Mouse (Mus musculus): ENCODE data around the gene Pex5l. TPM values are rescaled to one million over a fixed set of nuclear protein-coding genes. Genes with fewer than 3 reads are reported as not detected.

The Pex5l gene
- polyA plus RNA-seq, 1 experiment from 2014 or later: 0.19 TPM

DNA sequence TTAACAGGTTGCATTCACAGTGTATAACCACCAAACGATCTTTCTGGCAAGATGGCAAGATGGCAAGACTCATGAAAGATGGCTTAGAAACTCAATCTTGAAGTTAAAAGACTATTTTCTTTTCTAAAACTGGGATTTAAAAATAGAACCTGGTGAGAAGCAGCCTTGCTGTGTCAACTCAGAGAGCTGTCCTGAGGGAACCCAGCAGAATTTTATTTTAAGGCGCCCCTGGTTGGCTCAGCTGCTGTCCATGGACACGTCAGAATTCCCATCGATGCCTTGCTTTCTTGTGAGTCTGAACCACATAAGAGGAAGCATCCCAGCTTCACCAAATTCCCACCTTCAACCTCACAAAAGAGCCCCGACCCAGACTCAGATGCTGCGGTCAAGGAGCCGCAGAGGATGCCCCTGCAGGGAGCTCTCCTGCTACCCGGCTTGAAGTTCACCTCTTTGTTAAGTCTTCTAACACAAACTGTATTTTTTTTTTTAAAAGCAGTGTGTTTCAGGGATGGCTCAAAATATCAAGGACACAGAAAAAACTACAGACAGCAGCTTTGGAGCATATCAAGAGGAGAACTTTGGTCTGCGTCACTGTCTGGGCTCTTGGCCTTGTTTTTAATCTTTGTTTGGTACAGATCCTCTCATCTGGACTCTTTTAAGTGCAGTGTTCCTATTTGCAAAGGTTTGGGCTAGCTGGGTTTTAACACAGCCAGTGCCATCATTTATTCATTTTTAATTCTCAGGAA lies 44.3 kb downstream of the Pex5l start:
- H3K4me2 ChIP-seq (ENCODE audit: low read depth, low read length): no peak overlapping the region
- H3K4me3 ChIP-seq (ENCODE audit: low read length): no peak overlapping the region
- H3K27me3 ChIP-seq (ENCODE audit: control insufficient read depth, insufficient read depth, low read depth, low read length): no peaks in the 10 kb centered on the region
- H3K27ac ChIP-seq (ENCODE audit: low read length): no peak overlapping the region
- ATAC-seq (ENCODE audit: low read depth): no peak
- H3K9ac ChIP-seq (ENCODE audit: low read length): no peak overlapping the region
- H3K9me3 ChIP-seq (ENCODE audit: control insufficient read depth, low read length): no peaks in the 10 kb centered on the region
- WGBS: 68% methylated on average over 9 of the region's 9 CpGs
- H3K4me1 ChIP-seq (replicated peaks; ENCODE audit: control insufficient read depth, insufficient read depth, low read length): no peaks in the 10 kb centered on the region
- no peaks in the 10 kb centered on the region for H3K36me3 ChIP-seq (ENCODE audit: control insufficient read depth, insufficient read depth, low read length)

DNA sequence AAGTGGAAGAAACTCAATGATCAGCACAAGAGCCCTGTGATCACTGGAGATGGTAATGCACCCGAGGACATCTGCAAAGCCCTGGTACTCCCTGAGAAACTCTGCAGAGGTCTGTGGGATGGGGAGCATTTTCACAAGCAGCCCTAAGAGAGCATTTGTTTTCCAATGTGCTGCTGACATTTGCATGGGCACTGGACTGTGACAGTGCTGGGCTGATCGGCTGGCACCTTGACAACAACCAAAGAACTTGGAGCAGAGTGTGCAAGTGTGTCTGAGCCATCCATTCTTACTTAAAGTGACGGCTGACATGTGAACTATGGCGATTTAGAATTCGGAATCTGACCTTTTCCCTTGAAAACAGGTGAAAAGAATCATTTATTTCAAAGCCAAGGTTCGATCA lies 49.4 kb downstream of the Pex5l start:
- WGBS: 69% methylated on average over 6 of the region's 6 CpGs
- no peak overlapping the region for H3K27ac ChIP-seq (ENCODE audit: low read length)
- no peaks in the 10 kb centered on the region for H3K36me3 ChIP-seq (ENCODE audit: control insufficient read depth, insufficient read depth, low read length)
- no peak for ATAC-seq (ENCODE audit: low read depth)
- no peak overlapping the region for H3K9ac ChIP-seq (ENCODE audit: low read length)
- no peaks in the 10 kb centered on the region for H3K27me3 ChIP-seq (ENCODE audit: control insufficient read depth, insufficient read depth, low read depth, low read length)
- H3K4me1 ChIP-seq (replicated peaks; ENCODE audit: control insufficient read depth, insufficient read depth, low read length): no peaks in the 10 kb centered on the region
- no peak overlapping the region for H3K4me2 ChIP-seq (ENCODE audit: low read depth, low read length)
- no peaks in the 10 kb centered on the region for H3K9me3 ChIP-seq (ENCODE audit: control insufficient read depth, low read length)
- no peak overlapping the region for H3K4me3 ChIP-seq (ENCODE audit: low read length)

DNA sequence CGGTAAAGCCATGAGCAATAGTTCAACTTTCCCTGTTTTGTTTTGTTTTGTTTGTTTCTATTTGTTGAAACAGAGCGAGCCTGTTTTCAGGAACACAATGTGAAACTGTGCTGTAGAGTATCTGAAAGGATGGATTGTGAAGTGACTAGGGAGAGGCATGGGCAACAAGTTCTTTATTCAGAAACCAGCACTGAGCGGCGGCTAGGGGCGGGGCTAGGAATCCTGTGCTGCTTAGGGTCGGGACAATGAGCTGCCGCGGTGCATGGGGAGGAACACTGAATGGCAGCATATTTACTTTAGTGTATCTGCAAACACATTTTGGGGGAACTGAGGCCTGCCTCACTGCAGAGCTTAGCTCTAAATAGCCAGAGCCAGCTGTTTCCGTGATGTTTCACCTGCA lies 53.0 kb downstream of the Pex5l start:
- Histone ChIP-seq H3K4me1 (replicated peaks; ENCODE audit: control insufficient read depth, insufficient read depth, low read length) (no peaks in the 10 kb centered on the region), H3K4me3 (ENCODE audit: low read length) (no peak overlapping the region), H3K4me2 (ENCODE audit: low read depth, low read length) (no peak overlapping the region), H3K9me3 (ENCODE audit: control insufficient read depth, low read length) (no peaks in the 10 kb centered on the region), H3K36me3 (ENCODE audit: control insufficient read depth, insufficient read depth, low read length) (no peaks in the 10 kb centered on the region), H3K27me3 (ENCODE audit: control insufficient read depth, insufficient read depth, low read depth, low read length) (no peaks in the 10 kb centered on the region), H3K9ac (ENCODE audit: low read length) (no peak overlapping the region), H3K27ac (ENCODE audit: low read length) (no peak overlapping the region)
- 34% methylated on average over 9 of the region's 9 CpGs for whole genome bisulfite sequencing
- no peak for ATAC-seq (ENCODE audit: low read depth)

DNA sequence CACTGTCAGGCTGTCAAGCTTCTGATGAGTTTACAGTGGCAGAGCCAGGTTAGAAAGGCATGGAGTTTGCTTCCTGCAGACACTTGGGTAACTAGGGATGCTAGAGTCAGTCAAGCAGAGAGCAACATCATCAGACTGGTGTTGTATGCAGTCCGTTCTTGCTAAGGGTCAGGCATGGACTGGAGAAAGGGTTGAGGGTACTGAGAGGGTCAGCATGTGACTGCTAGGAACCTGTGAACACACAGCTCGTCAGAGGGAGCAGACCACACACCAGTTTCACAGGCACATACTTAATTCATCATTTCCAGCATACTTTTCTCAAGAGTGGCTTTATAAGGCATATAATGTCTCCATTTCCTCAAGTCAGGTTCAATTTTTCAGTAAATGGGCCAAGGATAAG lies 53.6 kb downstream of the Pex5l start:
- H3K9me3 ChIP-seq (ENCODE audit: control insufficient read depth, low read length): no peaks in the 10 kb centered on the region
- H3K4me2 ChIP-seq (ENCODE audit: low read depth, low read length): no peak overlapping the region
- no peak for ATAC-seq (ENCODE audit: low read depth)
- H3K4me3 ChIP-seq (ENCODE audit: low read length): no peak overlapping the region
- H3K4me1 ChIP-seq (replicated peaks; ENCODE audit: control insufficient read depth, insufficient read depth, low read length): no peaks in the 10 kb centered on the region
- H3K27me3 ChIP-seq (ENCODE audit: control insufficient read depth, insufficient read depth, low read depth, low read length): no peaks in the 10 kb centered on the region
- no peak overlapping the region for H3K27ac ChIP-seq (ENCODE audit: low read length)
- H3K36me3 ChIP-seq (ENCODE audit: control insufficient read depth, insufficient read depth, low read length): no peaks in the 10 kb centered on the region
- 45% methylated on average over 2 of the region's 2 CpGs for WGBS
- H3K9ac ChIP-seq (ENCODE audit: low read length): no peak overlapping the region

DNA sequence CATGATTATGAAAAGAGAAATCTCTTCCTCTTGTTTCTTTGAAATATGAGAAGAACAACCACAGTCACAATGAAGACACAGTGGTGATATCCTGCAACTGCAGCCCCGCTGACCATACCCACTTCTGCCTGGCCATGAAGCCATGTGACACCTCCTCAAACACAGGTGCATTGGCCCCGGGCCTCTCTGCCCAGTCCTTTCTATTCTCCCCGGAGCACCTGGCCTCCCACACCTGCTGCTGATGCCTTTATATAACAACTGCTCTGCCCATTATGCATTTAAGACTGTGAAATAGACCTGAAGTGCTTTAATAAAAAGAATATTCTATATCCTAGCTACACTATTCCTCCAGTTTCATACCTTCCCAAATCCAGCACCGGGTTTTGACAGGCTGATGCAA lies 54.8 kb downstream of the Pex5l start:
- H3K4me2 ChIP-seq (ENCODE audit: low read depth, low read length): no peak overlapping the region
- no peak overlapping the region for H3K4me3 ChIP-seq (ENCODE audit: low read length)
- H3K36me3 ChIP-seq (ENCODE audit: control insufficient read depth, insufficient read depth, low read length): no peaks in the 10 kb centered on the region
- no peak overlapping the region for H3K9ac ChIP-seq (ENCODE audit: low read length)
- H3K9me3 ChIP-seq (ENCODE audit: control insufficient read depth, low read length): no peaks in the 10 kb centered on the region
- 49% methylated on average over 4 of the region's 4 CpGs for WGBS
- H3K27ac ChIP-seq (ENCODE audit: low read length): no peak overlapping the region
- no peaks in the 10 kb centered on the region for H3K4me1 ChIP-seq (replicated peaks; ENCODE audit: control insufficient read depth, insufficient read depth, low read length)
- no peak for ATAC-seq (ENCODE audit: low read depth)
- H3K27me3 ChIP-seq (ENCODE audit: control insufficient read depth, insufficient read depth, low read depth, low read length): no peaks in the 10 kb centered on the region

DNA sequence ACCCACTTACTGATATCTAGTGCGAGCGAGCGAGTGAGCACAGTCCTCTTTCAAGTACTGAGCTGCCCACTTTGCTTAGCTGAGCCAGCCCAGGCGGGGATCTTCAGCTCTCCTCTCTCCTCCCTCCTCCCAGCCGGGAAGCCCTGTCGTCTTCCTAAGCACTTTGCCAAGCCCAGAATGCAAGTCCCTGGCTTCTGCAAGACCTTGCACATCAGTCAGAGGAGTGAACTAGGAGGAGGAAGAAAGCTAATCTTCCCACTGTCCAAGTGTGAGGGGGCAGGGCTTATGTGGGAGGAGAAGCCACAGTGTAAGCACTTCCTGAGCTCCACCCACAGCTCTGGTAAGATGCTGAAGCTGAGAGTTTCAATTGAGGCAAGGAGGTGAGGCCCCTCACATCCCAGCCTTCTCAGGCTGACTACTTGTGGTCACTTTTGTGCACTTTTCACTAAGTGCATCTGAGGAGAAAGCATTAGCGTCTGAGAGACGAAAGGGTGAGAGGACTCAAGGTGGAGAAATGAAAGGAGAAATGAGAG lies 60.2 kb downstream of the Pex5l start:
- Histone ChIP-seq H3K4me1 (replicated peaks; ENCODE audit: control insufficient read depth, insufficient read depth, low read length) (no peaks in the 10 kb centered on the region), H3K36me3 (ENCODE audit: control insufficient read depth, insufficient read depth, low read length) (no peaks in the 10 kb centered on the region), H3K9me3 (ENCODE audit: control insufficient read depth, low read length) (no peaks in the 10 kb centered on the region), H3K27ac (ENCODE audit: low read length) (no peak overlapping the region), H3K9ac (ENCODE audit: low read length) (no peak overlapping the region), H3K27me3 (ENCODE audit: control insufficient read depth, insufficient read depth, low read depth, low read length) (no peaks in the 10 kb centered on the region), H3K4me3 (ENCODE audit: low read length) (no peak overlapping the region), H3K4me2 (ENCODE audit: low read depth, low read length) (no peak overlapping the region)
- 0 out of 2 replicates have a peak, but pooled peaks have one; percentile 31 for ATAC-seq (ENCODE audit: low read depth)
- WGBS: 14% methylated on average over 8 of the region's 8 CpGs

DNA sequence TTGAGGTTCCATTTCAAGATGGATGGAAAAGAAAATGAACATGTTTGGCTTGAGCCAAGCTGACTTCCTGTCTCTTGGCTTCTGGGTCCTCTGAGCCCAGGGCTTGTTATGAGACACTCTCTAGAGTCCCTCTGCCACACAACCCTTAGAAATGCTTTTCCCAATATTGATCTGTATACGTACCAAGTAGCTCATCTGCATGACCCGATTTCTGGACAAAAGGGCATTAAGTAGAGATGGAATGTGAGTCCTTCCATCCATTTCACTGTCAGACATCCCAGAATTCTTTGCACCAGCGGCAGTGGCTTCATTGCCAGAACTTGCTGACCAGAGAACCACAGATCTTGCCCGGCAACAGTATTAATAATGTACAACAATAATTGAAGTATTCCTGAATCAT lies 61.3 kb downstream of the Pex5l start:
- no peaks in the 10 kb centered on the region for H3K9me3 ChIP-seq (ENCODE audit: control insufficient read depth, low read length)
- 71% methylated on average over 4 of the region's 4 CpGs for WGBS

DNA sequence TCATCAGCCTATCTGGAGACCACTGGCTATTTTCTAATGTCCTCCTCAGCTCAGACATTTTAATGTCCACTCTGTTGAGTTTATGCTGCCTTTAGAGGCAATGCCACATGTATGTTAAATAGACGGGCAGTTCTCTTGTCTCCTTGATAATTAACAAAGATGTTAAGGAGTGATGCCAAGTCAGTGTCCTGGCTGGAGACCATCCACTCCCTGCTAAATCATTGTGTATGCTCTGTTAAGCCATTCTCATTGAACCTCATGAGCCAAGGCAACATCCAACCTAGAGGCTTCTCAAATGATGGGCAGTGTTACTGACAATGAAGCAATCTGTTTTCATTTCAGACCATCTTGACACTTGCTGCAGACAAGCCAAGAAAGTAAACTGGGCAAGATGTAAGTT lies 63.4 kb downstream of the Pex5l start:
- no peaks in the 10 kb centered on the region for H3K9me3 ChIP-seq (ENCODE audit: control insufficient read depth, low read length)
- no peaks in the 10 kb centered on the region for H3K36me3 ChIP-seq (ENCODE audit: control insufficient read depth, insufficient read depth, low read length)
- WGBS: 82% methylated on average over 1 of the region's 1 CpGs
- no peaks in the 10 kb centered on the region for H3K27me3 ChIP-seq (ENCODE audit: control insufficient read depth, insufficient read depth, low read depth, low read length)
- no peak overlapping the region for H3K4me3 ChIP-seq (ENCODE audit: low read length)
- no peaks in the 10 kb centered on the region for H3K4me1 ChIP-seq (replicated peaks; ENCODE audit: control insufficient read depth, insufficient read depth, low read length)
- no peak overlapping the region for H3K27ac ChIP-seq (ENCODE audit: low read length)
- H3K9ac ChIP-seq (ENCODE audit: low read length): no peak overlapping the region
- no peak overlapping the region for H3K4me2 ChIP-seq (ENCODE audit: low read depth, low read length)
- no peak for ATAC-seq (ENCODE audit: low read depth)

More for the DNA sequence above, 61.3 kb downstream of the Pex5l start:
- H3K27me3 ChIP-seq (ENCODE audit: control insufficient read depth, insufficient read depth, low read depth, low read length): no peaks in the 10 kb centered on the region
- no peak overlapping the region for H3K4me3 ChIP-seq (ENCODE audit: low read length)
- H3K4me1 ChIP-seq (replicated peaks; ENCODE audit: control insufficient read depth, insufficient read depth, low read length): no peaks in the 10 kb centered on the region
- H3K36me3 ChIP-seq (ENCODE audit: control insufficient read depth, insufficient read depth, low read length): no peaks in the 10 kb centered on the region
- no peak overlapping the region for H3K4me2 ChIP-seq (ENCODE audit: low read depth, low read length)
- ATAC-seq (ENCODE audit: low read depth): no peak
- H3K27ac ChIP-seq (ENCODE audit: low read length): no peak overlapping the region
- no peak overlapping the region for H3K9ac ChIP-seq (ENCODE audit: low read length)

DNA sequence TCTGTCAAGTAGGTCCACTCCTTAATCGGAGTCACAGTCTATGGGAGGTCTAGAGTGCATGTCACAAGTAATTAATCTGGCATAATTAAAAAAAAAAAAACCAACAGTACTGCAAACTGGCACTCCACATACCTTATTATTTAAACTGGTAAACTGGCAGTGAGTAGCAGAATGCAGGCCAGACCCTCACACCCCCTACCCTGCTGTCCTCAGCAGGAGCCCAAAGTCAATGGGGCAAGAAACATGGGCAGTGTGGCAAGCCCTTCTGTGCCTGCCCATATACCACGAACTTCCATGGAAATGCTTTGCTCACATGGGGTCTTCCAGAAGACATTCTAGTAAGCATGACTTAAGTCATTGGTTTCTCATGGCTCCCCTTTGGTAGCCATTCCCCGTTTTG lies 63.9 kb downstream of the Pex5l start:
- H3K9ac ChIP-seq (ENCODE audit: low read length): no peak overlapping the region
- no peaks in the 10 kb centered on the region for H3K4me1 ChIP-seq (replicated peaks; ENCODE audit: control insufficient read depth, insufficient read depth, low read length)
- no peaks in the 10 kb centered on the region for H3K9me3 ChIP-seq (ENCODE audit: control insufficient read depth, low read length)
- H3K27ac ChIP-seq (ENCODE audit: low read length): no peak overlapping the region
- no peak for ATAC-seq (ENCODE audit: low read depth)
- 76% methylated on average over 3 of the region's 3 CpGs for WGBS
- no peaks in the 10 kb centered on the region for H3K27me3 ChIP-seq (ENCODE audit: control insufficient read depth, insufficient read depth, low read depth, low read length)
- no peak overlapping the region for H3K4me3 ChIP-seq (ENCODE audit: low read length)
- H3K4me2 ChIP-seq (ENCODE audit: low read depth, low read length): no peak overlapping the region
- H3K36me3 ChIP-seq (ENCODE audit: control insufficient read depth, insufficient read depth, low read length): no peaks in the 10 kb centered on the region

All from lung, embryonic 16.5 days (tissue).